Mouse (Mus musculus) forebrain, embryonic 15.5 days (tissue): ENCODE results near the gene Gsap. TPM values are rescaled to one million over a fixed set of nuclear protein-coding genes. Genes with fewer than 3 reads are reported as not detected.
"Not testable (repeated sequence)": the region's sequence is repeated elsewhere in the genome, so short reads cannot be mapped to it uniquely, and the experiment has no call there.

Source experiments
- ATAC-seq: fragments of 200-750 bp; cut with Nextera tagmentation; replicated peaks from 2 replicates; pipeline ENCODE4 v1.8.0; 2017; ENCODE audit warnings: mild to moderate bottlenecking, moderate TSS enrichment, moderate library complexity
- H3K27ac ChIP-seq: fragments of 300-500 bp; sonication (generic); replicated peaks from 2 replicates; pipeline ENCODE4 v1.5.1; 2015; ENCODE audit warnings: mild to moderate bottlenecking, inconsistent platforms
- H3K27me3 ChIP-seq: fragments of 300-500 bp; sonication (generic); 2 replicates; pipeline ENCODE4 v1.6.1; 2015; ENCODE audit warnings: inconsistent platforms
- H3K36me3 ChIP-seq: fragments of 300-500 bp; sonication (generic); 2 replicates; pipeline ENCODE4 v1.6.1; 2015; ENCODE audit warnings: mild to moderate bottlenecking, inconsistent platforms
- H3K4me1 ChIP-seq: fragments of 300-500 bp; sonication (generic); 2 replicates; pipeline ENCODE4 v1.6.1; 2015; ENCODE audit warnings: inconsistent platforms
- H3K4me2 ChIP-seq: fragments of 300-500 bp; sonication (generic); replicated peaks from 2 replicates; pipeline ENCODE4 v1.6.1; 2015; ENCODE audit warnings: mild to moderate bottlenecking, inconsistent platforms
- H3K4me3 ChIP-seq: fragments of 300-500 bp; sonication (generic); 2 replicates; pipeline ENCODE4 v1.5.1; 2015; ENCODE audit warnings: mild to moderate bottlenecking, inconsistent platforms
- H3K9ac ChIP-seq: fragments of 300-500 bp; sonication (generic); replicated peaks from 2 replicates; pipeline ENCODE4 v1.6.1; 2015; ENCODE audit warnings: mild to moderate bottlenecking, inconsistent platforms
- H3K9me3 ChIP-seq: fragments of 300-500 bp; sonication (generic); 2 replicates; pipeline ENCODE4 v1.6.1; 2016; ENCODE audit warnings: inconsistent platforms
- WGBS: fragments of 180-500 bp; shearing (Covaris S2); methylation state at CpG from one replicate; pipeline ENCODE4 v1.1.7; 2015; ENCODE audit warnings: mixed read lengths; 5-methylcytosine and 5-hydroxymethylcytosine counted together
- polyA plus RNA-seq: library from polyadenylated mRNA; unstranded; fragments of >200 nt; fragmentation: Nextera tagmentation; extraction: Ambion mirVana; gene quantifications from 2 replicates; pipeline ENCODE4 v1.2.1, GENCODE M21; 2015

Gsap gene
- 11.8 TPM in 2 replicates for polyA plus RNA-seq

GRCm38 (mm10) chr5:21185764-21186685 lies at the start of gene Gsap:
TSS of gene Gsap (plus strand) at chr5:21186255.
- WGBS, result 4% methylated on average over 43 of the region's 43 CpGs
- no peaks in the 10 kb centered on the region for H3K27me3 ChIP-seq
- no peaks in the 10 kb centered on the region for H3K9me3 ChIP-seq
- ATAC-seq, result peak; percentile 93
- H3K9ac ChIP-seq, result peak within 1 kb of the TSS; percentile 66
- H3K27ac ChIP-seq, result no peak within 1 kb of the TSS
- peaks cover 22% of the 10 kb centered on the region for H3K4me1 ChIP-seq
- H3K4me3 ChIP-seq, result peak within 1 kb of the TSS; percentile 55
- peak within 1 kb of the TSS; percentile 81 for H3K4me2 ChIP-seq
- no peaks in the 10 kb centered on the region for H3K36me3 ChIP-seq

- no peak overlapping the region for H3K4me2 ChIP-seq
- WGBS, result 71% methylated on average over 5 of the region's 5 CpGs
- H3K4me3 ChIP-seq, result no peak overlapping the region
- no peak overlapping the region for H3K27ac ChIP-seq
- H3K9me3 ChIP-seq, result no peaks in the 10 kb centered on the region
- H3K4me1 ChIP-seq, result peaks cover 12% of the 10 kb centered on the region
- H3K27me3 ChIP-seq, result no peaks in the 10 kb centered on the region
- H3K36me3 ChIP-seq, result no peaks in the 10 kb centered on the region
- H3K9ac ChIP-seq, result no peak overlapping the region
- no peak for ATAC-seq
These were observed 49.5 kb upstream of the Gsap start for GRCm38 (mm10) chr5:21136575-21136974.

GRCm38 (mm10) chr5:21139505-21139904 lies 46.5 kb upstream of the Gsap start:
- 26% methylated on average over 9 of the region's 9 CpGs for WGBS
- peak overlapping the region; percentile 64 for H3K27ac ChIP-seq
- H3K4me3 ChIP-seq, result no peak overlapping the region
- 0 out of 2 replicates have a peak overlapping the region, but pooled peaks have one; percentile 4 for H3K9ac ChIP-seq
- no peaks in the 10 kb centered on the region for H3K9me3 ChIP-seq
- H3K36me3 ChIP-seq, result no peaks in the 10 kb centered on the region
- peaks cover 12% of the 10 kb centered on the region for H3K4me1 ChIP-seq
- H3K4me2 ChIP-seq, result peak overlapping the region; percentile 31
- ATAC-seq, result peak; percentile 98
- no peaks in the 10 kb centered on the region for H3K27me3 ChIP-seq

- ATAC-seq, H3K9me3 ChIP-seq, H3K9ac ChIP-seq, H3K4me2 ChIP-seq, H3K36me3 ChIP-seq, H3K27me3 ChIP-seq, H3K4me3 ChIP-seq, H3K27ac ChIP-seq: not testable (repeated sequence)
- H3K4me1 ChIP-seq, result peaks cover 10% of the 10 kb centered on the region
- WGBS, result 80% methylated on average over 7 of the region's 7 CpGs
These were observed 44.9 kb upstream of the Gsap start for GRCm38 (mm10) chr5:21141133-21141551.

- no peak overlapping the region for H3K4me3 ChIP-seq
- no peak overlapping the region for H3K4me2 ChIP-seq
- no peaks in the 10 kb centered on the region for H3K36me3 ChIP-seq
- H3K27me3 ChIP-seq, result no peaks in the 10 kb centered on the region
- H3K9me3 ChIP-seq, result no peaks in the 10 kb centered on the region
- 52% methylated on average over 5 of the region's 5 CpGs for WGBS
- H3K9ac ChIP-seq, result no peak overlapping the region
- no peak for ATAC-seq
- peaks cover 7% of the 10 kb centered on the region for H3K4me1 ChIP-seq
- no peak overlapping the region for H3K27ac ChIP-seq
These were observed 44.4 kb upstream of the Gsap start for GRCm38 (mm10) chr5:21141626-21142025.

- 93% methylated on average over 7 of the region's 7 CpGs for WGBS
- peaks cover 7% of the 10 kb centered on the region for H3K4me1 ChIP-seq
- no peak for ATAC-seq
- no peaks in the 10 kb centered on the region for H3K36me3 ChIP-seq
- no peak overlapping the region for H3K4me3 ChIP-seq
- no peak overlapping the region for H3K27ac ChIP-seq
- H3K9ac ChIP-seq, result no peak overlapping the region
- H3K27me3 ChIP-seq, result no peaks in the 10 kb centered on the region
- no peaks in the 10 kb centered on the region for H3K9me3 ChIP-seq
- H3K4me2 ChIP-seq, result no peak overlapping the region
These were observed 43.0 kb upstream of the Gsap start for GRCm38 (mm10) chr5:21143032-21143431.

GRCm38 (mm10) chr5:21144506-21145169 lies 41.4 kb upstream of the Gsap start:
- no peak overlapping the region for H3K9ac ChIP-seq
- no peak overlapping the region for H3K27ac ChIP-seq
- peaks cover 3% of the 10 kb centered on the region for H3K4me1 ChIP-seq
- 83% methylated on average over 8 of the region's 8 CpGs for WGBS
- no peaks in the 10 kb centered on the region for H3K36me3 ChIP-seq
- H3K4me2 ChIP-seq, result no peak overlapping the region
- H3K9me3 ChIP-seq, result no peaks in the 10 kb centered on the region
- no peaks in the 10 kb centered on the region for H3K27me3 ChIP-seq
- H3K4me3 ChIP-seq, result no peak overlapping the region
- no peak for ATAC-seq

- Histone ChIP-seq H3K9me3 (no peaks in the 10 kb centered on the region), H3K4me3 (no peak overlapping the region), H3K4me2 (no peak overlapping the region), H3K27ac (no peak overlapping the region), H3K4me1 (no peaks in the 10 kb centered on the region), H3K27me3 (no peaks in the 10 kb centered on the region), H3K36me3 (no peaks in the 10 kb centered on the region), H3K9ac (no peak overlapping the region)
- 83% methylated on average over 3 of the region's 3 CpGs for WGBS
- ATAC-seq, result no peak
These were observed 37.7 kb upstream of the Gsap start for GRCm38 (mm10) chr5:21148358-21148757.

- Histone ChIP-seq H3K4me2 (no peak overlapping the region), H3K27ac (no peak overlapping the region), H3K4me3 (no peak overlapping the region), H3K27me3 (no peaks in the 10 kb centered on the region), H3K4me1 (no peaks in the 10 kb centered on the region), H3K9me3 (no peaks in the 10 kb centered on the region), H3K9ac (no peak overlapping the region), H3K36me3 (no peaks in the 10 kb centered on the region)
- 79% methylated on average over 1 of the region's 1 CpGs for WGBS
- no peak for ATAC-seq
These were observed 32.4 kb upstream of the Gsap start for GRCm38 (mm10) chr5:21153672-21154071.

- Histone ChIP-seq H3K4me2 (no peak overlapping the region), H3K27ac (no peak overlapping the region), H3K9ac (no peak overlapping the region), H3K27me3 (no peaks in the 10 kb centered on the region), H3K9me3 (no peaks in the 10 kb centered on the region), H3K4me3 (no peak overlapping the region), H3K4me1 (no peaks in the 10 kb centered on the region), H3K36me3 (no peaks in the 10 kb centered on the region)
- 79% methylated on average over 3 of the region's 3 CpGs for WGBS
- ATAC-seq, result no peak
These were observed 29.3 kb upstream of the Gsap start for GRCm38 (mm10) chr5:21156770-21157169.

GRCm38 (mm10) chr5:21159536-21159935 lies 26.5 kb upstream of the Gsap start:
- H3K4me3 ChIP-seq, result no peak overlapping the region
- no peaks in the 10 kb centered on the region for H3K36me3 ChIP-seq
- H3K4me2 ChIP-seq, result no peak overlapping the region
- ATAC-seq, result no peak
- no peaks in the 10 kb centered on the region for H3K9me3 ChIP-seq
- no peak overlapping the region for H3K27ac ChIP-seq
- H3K4me1 ChIP-seq, result no peaks in the 10 kb centered on the region
- WGBS, result 80% methylated on average over 3 of the region's 3 CpGs
- no peaks in the 10 kb centered on the region for H3K27me3 ChIP-seq
- H3K9ac ChIP-seq, result no peak overlapping the region

- WGBS, result 84% methylated on average over 1 of the region's 1 CpGs
These were observed 25.3 kb upstream of the Gsap start for GRCm38 (mm10) chr5:21160781-21161180.

More at GRCm38 (mm10) chr5:21160781-21161180, 25.3 kb upstream of the Gsap start:
- Histone ChIP-seq H3K4me2 (no peak overlapping the region), H3K9me3 (no peaks in the 10 kb centered on the region), H3K4me3 (no peak overlapping the region), H3K27ac (no peak overlapping the region), H3K9ac (no peak overlapping the region), H3K4me1 (no peaks in the 10 kb centered on the region), H3K36me3 (no peaks in the 10 kb centered on the region), H3K27me3 (no peaks in the 10 kb centered on the region)
- no peak for ATAC-seq
